Mouse (Mus musculus): ENCODE results near the gene Steap2.
"Not testable (repeated sequence)": the region's sequence is repeated elsewhere in the genome, so short reads cannot be mapped to it uniquely, and the experiment has no call there.

The Steap2 gene

DNA sequence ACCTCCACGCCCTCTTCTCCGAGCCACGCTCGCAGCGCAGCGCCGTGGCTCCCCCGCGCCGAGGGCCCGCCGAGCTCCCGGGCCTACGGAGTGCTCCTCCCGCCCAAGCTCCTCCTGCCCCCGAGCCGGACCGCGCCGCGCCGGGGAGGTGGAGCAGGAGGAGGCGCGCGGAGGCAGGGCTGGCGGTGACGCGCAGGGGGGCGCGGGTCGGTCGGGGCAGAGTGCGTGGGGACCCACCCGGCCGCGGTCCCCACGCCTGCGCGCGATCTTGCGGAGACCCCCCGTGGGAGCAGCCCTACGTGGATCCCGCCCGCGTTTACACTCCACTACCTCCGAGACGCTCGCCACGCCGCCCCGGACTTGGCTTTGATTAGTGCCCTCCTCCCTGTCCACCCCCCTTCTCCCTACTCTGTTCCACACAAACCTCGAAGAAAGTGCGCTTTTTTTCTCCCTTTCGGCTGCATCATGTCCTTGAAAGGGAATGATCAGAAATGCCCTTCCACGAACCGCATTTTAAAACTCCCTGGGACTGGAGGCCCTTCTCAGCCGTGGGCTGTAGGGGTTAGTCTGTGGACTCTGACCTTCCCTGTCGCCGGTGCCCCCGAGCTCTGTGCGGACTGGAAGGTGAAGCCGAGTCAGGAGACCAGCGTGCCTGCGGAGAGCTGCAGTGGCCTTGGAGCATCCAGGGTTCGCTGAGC, at the start of gene Steap2:
Steap2 (minus strand) TSS at position 623 of the 698 bp plus-strand sequence.
- no peak for DNase-seq (ENCODE audit: low read depth)

DNA sequence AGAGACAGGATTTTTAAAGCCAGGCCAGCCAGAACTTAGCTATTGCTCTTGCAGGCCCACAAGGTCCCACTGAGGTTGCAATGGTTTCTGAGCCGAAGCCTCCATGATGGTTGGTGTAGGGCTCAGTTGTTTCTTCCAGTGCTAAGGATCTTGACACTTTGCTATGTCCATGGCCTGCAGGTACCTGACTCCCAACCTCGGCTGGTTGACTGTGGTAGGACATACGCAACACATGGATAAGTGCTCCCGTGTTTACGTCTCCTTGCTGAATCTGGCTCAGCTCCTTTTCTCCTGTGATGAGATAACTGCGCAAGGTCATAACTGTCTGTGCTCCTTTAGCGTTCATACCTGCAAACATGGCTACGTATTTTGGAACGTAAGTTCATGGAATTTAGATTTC, 40.1 kb upstream of the Steap2 start:
- no peak for DNase-seq (ENCODE audit: low read depth)

DNA sequence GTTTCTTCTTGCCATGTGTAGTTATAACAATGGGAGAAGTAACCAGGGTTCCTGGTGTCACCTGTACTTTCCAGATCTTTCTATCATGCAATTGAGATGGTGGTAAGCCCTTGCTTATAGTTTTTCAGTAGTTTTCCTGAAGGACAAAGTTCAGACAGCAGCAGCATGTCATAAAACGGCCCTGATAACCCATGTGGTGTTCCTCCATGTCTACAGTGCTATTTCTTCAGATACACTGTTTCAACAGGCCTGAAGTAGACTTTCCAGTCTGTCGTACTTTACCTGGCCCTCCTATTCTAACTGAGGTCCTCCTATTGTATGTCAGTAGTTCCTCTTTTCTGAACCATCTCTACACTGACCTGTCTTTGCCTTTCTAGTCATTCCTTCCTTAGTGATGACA, 38.5 kb upstream of the Steap2 start:
- DNase-seq (ENCODE audit: low read depth): no peak

GRCm38 (mm10) chr5:5732208-5732607, 37.8 kb upstream of the Steap2 start:
- DNase-seq (ENCODE audit: low read depth): no peak

DNA sequence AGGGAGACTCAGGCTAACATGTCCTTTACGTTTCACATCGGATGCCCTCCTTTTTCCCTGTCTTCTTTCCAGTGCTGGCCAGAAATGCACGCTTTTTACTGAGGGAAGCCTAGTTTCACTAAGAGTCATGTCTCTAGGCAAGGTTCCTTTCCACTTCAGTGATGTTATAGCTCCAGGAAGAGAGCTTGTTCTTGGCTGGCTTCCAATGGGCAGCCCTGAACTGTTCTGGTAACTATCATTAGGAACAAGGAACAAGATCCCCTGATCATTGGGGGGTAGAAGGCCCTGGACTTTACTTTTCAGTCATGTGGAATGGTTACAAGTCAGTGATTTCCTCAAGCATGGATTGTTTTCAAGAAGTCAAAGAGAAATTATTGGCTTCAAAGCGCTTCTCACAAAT, 35.5 kb upstream of the Steap2 start:
- DNase-seq (ENCODE audit: low read depth): no peak

DNA sequence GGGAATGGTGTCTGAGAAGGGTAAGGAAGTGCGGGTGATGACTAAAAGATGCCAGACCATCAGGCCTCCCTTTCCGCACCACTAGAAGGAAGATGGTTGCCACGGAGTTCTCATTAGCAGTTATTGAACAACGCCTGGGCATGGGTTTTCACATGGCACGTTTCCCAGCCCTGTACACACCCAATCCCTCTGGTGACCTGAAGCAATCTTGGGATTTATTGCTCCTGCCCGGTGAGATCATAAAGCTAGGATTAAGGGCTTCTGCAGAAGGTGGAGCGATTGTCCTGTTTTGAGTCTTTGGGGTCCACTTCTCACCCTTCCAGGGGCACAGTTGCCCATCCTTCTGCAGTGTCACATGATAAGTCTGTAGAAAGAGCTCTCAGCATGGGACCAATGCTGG, 27.8 kb upstream of the Steap2 start:
- no peak for DNase-seq (ENCODE audit: low read depth)

DNA sequence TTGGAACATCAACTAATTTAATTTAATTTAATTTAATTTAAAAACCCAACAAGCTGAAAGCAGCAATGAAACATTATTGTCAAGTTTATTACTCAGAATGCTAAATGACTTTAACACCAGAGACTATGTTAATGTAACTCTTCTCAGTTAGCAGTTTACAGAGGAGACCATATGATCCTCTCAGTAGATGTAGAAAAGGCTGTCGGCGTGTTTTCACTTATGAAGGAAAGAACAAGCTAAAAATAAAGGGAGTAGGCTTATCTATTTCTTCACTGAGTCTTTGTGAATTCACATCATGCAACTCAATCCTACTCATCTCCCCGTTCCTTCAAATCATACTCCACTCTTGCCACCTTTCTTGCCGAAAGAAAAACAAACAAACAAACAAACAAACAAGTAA, 16.7 kb upstream of the Steap2 start:
- DNase-seq (ENCODE audit: low read depth): no peak

- DNase-seq (ENCODE audit: low read depth): no peak
Observed at GRCm38 (mm10) chr5:5707341-5708278, 13.2 kb upstream of the Steap2 start.

- DNase-seq (ENCODE audit: low read depth): no peak
Observed at GRCm38 (mm10) chr5:5705019-5705418, 10.6 kb upstream of the Steap2 start.

DNA sequence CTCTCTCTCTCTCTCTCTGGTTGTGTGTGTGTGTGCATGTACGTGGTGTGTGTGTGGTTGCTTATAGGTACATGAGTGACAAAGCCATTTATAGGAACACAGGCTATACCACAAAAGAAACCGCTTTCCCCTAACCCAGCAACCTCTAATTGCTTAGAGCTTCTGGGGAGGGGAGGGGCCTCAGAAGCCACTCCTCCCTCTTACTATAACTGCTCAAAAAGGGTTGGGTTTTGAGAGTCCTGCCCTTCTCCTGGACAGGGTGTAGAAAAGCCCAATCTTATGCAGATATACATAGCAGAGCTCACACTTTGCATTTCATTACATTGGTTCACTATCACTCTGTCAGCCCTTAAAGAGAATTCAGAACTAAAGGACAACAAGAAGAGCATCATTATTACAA, 6.0 kb upstream of the Steap2 start:
- no peak for DNase-seq (ENCODE audit: low read depth)

DNA sequence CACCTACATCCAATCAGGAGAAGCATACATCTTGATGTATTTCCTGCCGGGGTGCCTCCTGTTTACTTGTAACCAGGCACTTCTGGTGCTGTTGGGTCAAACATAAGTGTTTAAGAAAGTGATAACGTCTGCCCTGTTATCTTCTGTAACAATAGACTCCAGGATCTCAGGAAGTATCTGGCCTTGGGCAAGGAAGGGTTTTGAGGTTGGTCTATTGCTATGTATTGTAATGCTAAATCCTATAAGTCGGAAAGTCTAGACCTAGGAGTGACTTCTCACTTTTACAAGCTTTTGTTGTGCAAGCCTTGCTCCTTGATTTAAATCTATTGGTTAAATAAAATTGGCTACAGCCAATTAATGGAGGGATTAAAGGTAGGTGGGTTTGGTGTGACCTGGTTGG, 4.5 kb upstream of the Steap2 start:
- DNase-seq (ENCODE audit: low read depth): no peak

DNA sequence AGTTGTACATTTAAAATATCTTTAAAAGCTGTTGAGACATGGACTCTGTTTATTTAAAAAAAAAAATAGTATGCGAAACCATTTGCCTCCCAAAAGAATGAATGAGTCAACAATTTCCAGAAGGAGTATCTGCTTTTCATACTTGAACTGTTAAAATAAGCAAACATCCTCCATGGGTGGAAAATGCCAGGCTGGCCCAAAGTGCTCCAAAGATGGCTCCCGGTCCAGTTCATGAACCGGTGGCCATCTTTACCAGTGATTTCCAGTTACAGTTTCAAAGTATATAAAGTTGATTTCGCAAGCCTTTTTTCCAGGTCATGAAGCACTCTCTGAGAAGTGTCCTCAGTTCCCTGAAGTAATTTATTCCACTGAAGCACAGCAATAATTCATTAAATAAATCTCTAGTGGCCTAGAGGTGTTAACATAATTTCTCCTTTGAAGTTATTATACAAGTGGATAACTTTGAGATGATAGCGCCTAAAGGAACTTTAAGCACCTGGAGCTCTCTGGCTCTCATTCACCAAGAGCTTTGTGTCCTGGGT, 1.1 kb upstream of the Steap2 start:
- DNase-seq (ENCODE audit: low read depth): no peak

DNA sequence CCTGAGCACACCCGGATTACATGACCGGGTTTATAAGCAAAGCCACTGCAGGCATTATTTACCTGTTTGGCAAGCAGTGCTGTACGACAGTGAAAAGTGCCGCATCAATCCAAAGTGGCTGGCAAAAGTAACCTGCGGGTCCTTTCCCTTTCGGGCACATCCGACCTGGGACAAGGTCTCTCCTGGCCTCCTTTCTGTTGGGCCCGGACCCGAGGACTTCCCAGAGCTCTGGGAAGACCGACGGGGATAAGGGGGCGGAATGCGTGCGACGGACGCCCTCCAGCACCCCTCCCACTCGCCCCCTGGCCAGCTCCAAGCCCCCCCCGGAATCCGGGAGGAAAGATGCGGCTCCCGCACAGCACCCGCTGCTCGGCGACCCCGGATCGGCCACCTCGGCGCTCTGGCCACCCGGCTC, 830 bp downstream of the Steap2 start:
- DNase-seq (ENCODE audit: low read depth): no peak

- DNase-seq (ENCODE audit: low read depth): no peak
Observed at GRCm38 (mm10) chr5:5692167-5692738, 2.1 kb downstream of the Steap2 start.

DNA sequence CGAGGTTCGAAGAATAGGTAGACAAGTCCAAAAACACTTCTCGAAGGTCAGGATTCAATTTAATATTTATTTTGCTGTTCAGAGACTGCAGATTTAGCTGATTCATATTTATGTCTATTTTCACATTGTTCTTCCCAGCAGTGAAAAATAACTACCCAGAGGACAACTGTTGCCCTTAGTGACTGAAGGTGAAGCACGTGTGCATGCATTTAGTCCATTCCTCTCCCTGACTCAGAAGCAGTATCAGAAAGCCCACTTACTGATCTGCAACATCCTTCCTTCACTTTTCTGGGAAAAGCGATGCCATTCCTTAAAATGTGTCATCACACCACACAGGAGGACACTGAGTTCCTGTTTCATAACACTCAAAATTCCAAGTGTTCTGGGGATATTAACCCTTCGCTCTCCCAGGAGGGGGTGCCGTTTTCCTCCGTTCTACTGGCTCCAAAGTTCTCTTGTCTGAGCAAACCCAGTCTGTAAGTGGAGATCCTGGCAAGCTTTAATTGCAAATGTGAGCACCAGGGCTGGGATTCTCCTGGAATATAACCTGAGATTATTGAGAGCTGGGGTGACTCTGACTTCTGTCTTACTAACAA, 5.3 kb downstream of the Steap2 start:
- DNase-seq (ENCODE audit: low read depth): no peak

DNA sequence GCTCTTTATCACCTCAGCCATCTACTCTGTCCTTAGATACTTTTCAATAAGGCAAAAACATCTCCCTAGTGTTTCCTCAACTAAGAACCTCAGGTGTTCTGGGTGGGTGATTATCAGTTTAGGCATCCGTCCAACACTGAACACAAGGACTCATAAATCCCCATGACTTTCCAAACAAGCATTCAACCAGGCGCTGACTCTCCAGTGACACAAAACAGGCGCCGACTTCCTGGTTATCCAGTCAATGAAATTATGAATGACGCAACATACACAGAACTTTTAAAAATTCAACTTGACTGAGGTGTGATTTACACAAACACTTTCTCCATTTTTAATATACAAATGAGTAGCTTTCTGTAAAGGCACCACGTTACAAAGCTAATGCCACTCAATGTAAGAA, 6.2 kb downstream of the Steap2 start:
- DNase-seq (ENCODE audit: low read depth): no peak

DNA sequence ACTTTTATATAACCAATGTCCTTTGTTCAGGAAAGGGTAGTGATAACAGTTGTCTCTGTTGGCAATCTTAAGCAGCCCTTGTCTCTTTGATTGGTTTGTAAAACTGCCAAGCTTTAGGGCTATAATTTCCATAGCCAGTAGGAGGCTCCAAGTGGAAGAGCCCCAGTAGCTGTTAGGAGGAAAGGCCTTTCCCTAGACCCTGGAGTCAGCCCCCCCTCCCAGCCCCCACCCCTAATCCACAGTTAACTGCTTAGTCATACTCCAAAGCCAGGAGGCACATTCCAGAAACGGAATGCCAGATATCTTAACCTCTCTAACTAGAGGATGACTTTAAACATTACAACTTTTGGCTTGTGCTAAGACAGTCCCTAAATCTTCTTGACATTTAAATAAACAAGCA, 7.4 kb downstream of the Steap2 start:
- no peak for DNase-seq (ENCODE audit: low read depth)

DNA sequence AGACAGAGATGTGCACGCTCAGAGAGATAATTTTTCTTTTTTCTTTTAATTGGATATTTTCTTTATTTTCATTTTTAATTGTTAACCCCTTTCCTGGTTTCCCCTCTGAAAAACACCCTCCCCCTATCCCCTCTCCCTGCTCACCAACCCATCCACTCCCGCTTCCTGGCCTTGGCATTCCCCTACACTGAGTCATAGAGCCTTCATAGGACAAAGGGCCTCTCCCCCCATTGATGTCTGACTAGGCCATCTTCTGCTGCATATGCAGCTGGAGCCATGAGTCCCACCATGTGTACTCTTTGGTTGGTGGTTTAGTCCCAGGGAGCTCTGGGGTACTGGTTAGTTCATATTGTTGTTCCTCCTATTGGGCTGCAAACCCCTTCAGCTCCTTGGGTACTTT, 9.4 kb downstream of the Steap2 start:
- DNase-seq (ENCODE audit: low read depth): not testable (repeated sequence)

GRCm38 (mm10) chr5:5683292-5683691, 11.1 kb downstream of the Steap2 start:
- DNase-seq (ENCODE audit: low read depth): no peak

- DNase-seq (ENCODE audit: low read depth): no peak
Observed at GRCm38 (mm10) chr5:5679459-5679858, 14.9 kb downstream of the Steap2 start.

GRCm38 (mm10) chr5:5676082-5676481, 18.3 kb downstream of the Steap2 start:
- no peak for DNase-seq (ENCODE audit: low read depth)

- no peak for DNase-seq (ENCODE audit: low read depth)
Observed at GRCm38 (mm10) chr5:5668920-5669319, 25.5 kb downstream of the Steap2 start.

All from induced T-regulatory cell, adult 2 months (primary cell).